Mouse (Mus musculus): Measurements from ENCODE around the gene Ddc. TPM values are rescaled to one million over a fixed set of nuclear protein-coding genes. Genes with fewer than 3 reads are reported as not detected.
A peak's percentile ranks its signal among the peaks of the same experiment; 100 is the strongest.

The Ddc gene
- polyA plus RNA-seq, 1 experiment = 0.19 TPM

GRCm38 (mm10) chr11:11881783-11882155, 16.2 kb downstream of the Ddc start:
- Histone ChIP-seq H3K4me3 (ENCODE audit: control insufficient read depth, low read depth, low read length) (no peak overlapping the region), H3K27ac (ENCODE audit: control insufficient read depth, insufficient read depth, low read depth, low read length) (no peak overlapping the region), H3K27me3 (ENCODE audit: control insufficient read depth, insufficient read depth, low read length) (no peaks in the 10 kb centered on the region), H3K36me3 (ENCODE audit: control insufficient read depth, insufficient read depth, low read length) (no peaks in the 10 kb centered on the region), H3K4me1 (ENCODE audit: control insufficient read depth, insufficient read depth, low read length) (no peaks in the 10 kb centered on the region)
- TF ChIP-seq CTCF (IDR thresholded peaks at IDR 0.05; ENCODE audit: control insufficient read depth, insufficient read depth, insufficient replicate concordance, low read depth, low read length) (no peak), POLR2A (IDR thresholded peaks at IDR 0.05; ENCODE audit: control insufficient read depth, low read depth, low read length) (no peak)

DNA sequence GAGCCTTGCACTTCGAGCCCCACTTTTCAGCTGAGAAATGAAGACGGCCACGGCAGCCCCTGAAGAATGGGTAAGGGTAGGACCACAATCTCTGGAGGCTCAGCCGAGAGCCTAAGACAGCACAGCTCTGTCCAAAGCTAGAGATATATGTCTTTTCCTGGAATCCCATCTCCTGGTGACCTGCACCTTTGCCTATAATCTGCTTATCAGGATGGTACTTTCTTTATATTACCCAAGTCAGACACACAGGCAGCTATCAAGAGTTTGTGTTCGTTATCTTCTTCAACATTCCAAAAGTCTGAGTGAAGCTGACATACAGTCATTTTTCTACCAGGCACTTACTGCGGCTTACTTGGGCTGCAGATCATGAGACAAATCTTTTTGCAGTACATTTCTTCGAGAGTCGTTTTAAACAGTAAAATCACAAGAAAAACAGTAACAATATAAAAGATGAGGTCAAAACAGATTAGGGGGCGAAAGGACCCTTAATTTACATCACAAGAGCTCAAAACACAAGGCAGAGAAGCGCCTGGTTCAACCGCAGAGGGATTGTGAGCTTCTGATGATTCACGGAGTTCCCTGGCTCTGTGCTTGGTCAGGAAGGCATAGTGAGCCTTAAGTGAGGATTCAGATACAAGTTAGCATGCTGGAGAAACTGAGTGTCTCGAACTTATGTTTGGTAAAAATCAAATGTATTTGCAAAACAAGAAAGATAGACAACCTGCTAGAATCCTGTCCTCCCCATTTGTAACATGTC, 16.7 kb downstream of the Ddc start:
- H3K27ac ChIP-seq (ENCODE audit: control insufficient read depth, insufficient read depth, low read depth, low read length) = no peak overlapping the region

DNA sequence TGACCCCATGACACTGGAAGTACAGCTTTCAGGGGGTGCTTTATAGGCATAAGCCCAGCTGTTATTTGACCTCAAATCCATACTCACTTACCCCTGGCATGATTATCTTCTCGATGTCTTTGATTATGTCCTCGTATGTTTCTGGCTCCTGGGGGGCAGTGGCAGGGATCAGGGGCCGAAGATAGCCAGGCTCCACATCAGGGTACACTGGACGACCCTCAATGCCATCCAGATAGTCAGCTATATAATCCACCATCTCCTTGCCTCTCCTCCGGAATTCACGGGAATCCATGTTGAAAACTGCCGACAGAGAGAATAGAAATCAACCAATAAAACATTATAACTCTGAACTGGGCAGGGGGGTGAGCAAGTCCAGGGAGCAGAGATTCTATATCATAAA, 17.6 kb downstream of the Ddc start:
- H3K27ac ChIP-seq (ENCODE audit: control insufficient read depth, insufficient read depth, low read depth, low read length) = no peak overlapping the region
- H3K27me3 ChIP-seq (ENCODE audit: control insufficient read depth, insufficient read depth, low read length) = no peaks in the 10 kb centered on the region
- H3K4me3 ChIP-seq (ENCODE audit: control insufficient read depth, low read depth, low read length) = no peak overlapping the region
- no peaks in the 10 kb centered on the region for H3K4me1 ChIP-seq (ENCODE audit: control insufficient read depth, insufficient read depth, low read length)
- TF ChIP-seq POLR2A (IDR thresholded peaks at IDR 0.05; ENCODE audit: control insufficient read depth, low read depth, low read length) (no peak), CTCF (IDR thresholded peaks at IDR 0.05; ENCODE audit: control insufficient read depth, insufficient read depth, insufficient replicate concordance, low read depth, low read length) (no peak)
- no peaks in the 10 kb centered on the region for H3K36me3 ChIP-seq (ENCODE audit: control insufficient read depth, insufficient read depth, low read length)

More for the DNA sequence above, 16.7 kb downstream of the Ddc start:
- H3K36me3 ChIP-seq (ENCODE audit: control insufficient read depth, insufficient read depth, low read length) = no peaks in the 10 kb centered on the region
- TF ChIP-seq POLR2A (IDR thresholded peaks at IDR 0.05; ENCODE audit: control insufficient read depth, low read depth, low read length) (no peak), CTCF (IDR thresholded peaks at IDR 0.05; ENCODE audit: control insufficient read depth, insufficient read depth, insufficient replicate concordance, low read depth, low read length) (no peak)
- H3K4me1 ChIP-seq (ENCODE audit: control insufficient read depth, insufficient read depth, low read length) = no peaks in the 10 kb centered on the region
- no peaks in the 10 kb centered on the region for H3K27me3 ChIP-seq (ENCODE audit: control insufficient read depth, insufficient read depth, low read length)
- H3K4me3 ChIP-seq (ENCODE audit: control insufficient read depth, low read depth, low read length) = no peak overlapping the region

- Histone ChIP-seq H3K4me1 (ENCODE audit: control insufficient read depth, insufficient read depth, low read length) (no peaks in the 10 kb centered on the region), H3K36me3 (ENCODE audit: control insufficient read depth, insufficient read depth, low read length) (no peaks in the 10 kb centered on the region), H3K27me3 (ENCODE audit: control insufficient read depth, insufficient read depth, low read length) (no peaks in the 10 kb centered on the region), H3K27ac (ENCODE audit: control insufficient read depth, insufficient read depth, low read depth, low read length) (no peak overlapping the region), H3K4me3 (ENCODE audit: control insufficient read depth, low read depth, low read length) (no peak overlapping the region)
- TF ChIP-seq CTCF (IDR thresholded peaks at IDR 0.05; ENCODE audit: control insufficient read depth, insufficient read depth, insufficient replicate concordance, low read depth, low read length) (no peak), POLR2A (IDR thresholded peaks at IDR 0.05; ENCODE audit: control insufficient read depth, low read depth, low read length) (no peak)
Observed at GRCm38 (mm10) chr11:11879699-11880002, 18.3 kb downstream of the Ddc start.

- Histone ChIP-seq H3K27me3 (ENCODE audit: control insufficient read depth, insufficient read depth, low read length) (no peaks in the 10 kb centered on the region), H3K27ac (ENCODE audit: control insufficient read depth, insufficient read depth, low read depth, low read length) (0 out of 2 replicates have a peak overlapping the region, but pooled peaks have one; percentile 46), H3K36me3 (ENCODE audit: control insufficient read depth, insufficient read depth, low read length) (no peaks in the 10 kb centered on the region), H3K4me1 (ENCODE audit: control insufficient read depth, insufficient read depth, low read length) (no peaks in the 10 kb centered on the region), H3K4me3 (ENCODE audit: control insufficient read depth, low read depth, low read length) (no peak overlapping the region)
- TF ChIP-seq POLR2A (IDR thresholded peaks at IDR 0.05; ENCODE audit: control insufficient read depth, low read depth, low read length) (no peak), CTCF (IDR thresholded peaks at IDR 0.05; ENCODE audit: control insufficient read depth, insufficient read depth, insufficient replicate concordance, low read depth, low read length) (no peak)
Observed at GRCm38 (mm10) chr11:11878981-11879698, 18.8 kb downstream of the Ddc start.

DNA sequence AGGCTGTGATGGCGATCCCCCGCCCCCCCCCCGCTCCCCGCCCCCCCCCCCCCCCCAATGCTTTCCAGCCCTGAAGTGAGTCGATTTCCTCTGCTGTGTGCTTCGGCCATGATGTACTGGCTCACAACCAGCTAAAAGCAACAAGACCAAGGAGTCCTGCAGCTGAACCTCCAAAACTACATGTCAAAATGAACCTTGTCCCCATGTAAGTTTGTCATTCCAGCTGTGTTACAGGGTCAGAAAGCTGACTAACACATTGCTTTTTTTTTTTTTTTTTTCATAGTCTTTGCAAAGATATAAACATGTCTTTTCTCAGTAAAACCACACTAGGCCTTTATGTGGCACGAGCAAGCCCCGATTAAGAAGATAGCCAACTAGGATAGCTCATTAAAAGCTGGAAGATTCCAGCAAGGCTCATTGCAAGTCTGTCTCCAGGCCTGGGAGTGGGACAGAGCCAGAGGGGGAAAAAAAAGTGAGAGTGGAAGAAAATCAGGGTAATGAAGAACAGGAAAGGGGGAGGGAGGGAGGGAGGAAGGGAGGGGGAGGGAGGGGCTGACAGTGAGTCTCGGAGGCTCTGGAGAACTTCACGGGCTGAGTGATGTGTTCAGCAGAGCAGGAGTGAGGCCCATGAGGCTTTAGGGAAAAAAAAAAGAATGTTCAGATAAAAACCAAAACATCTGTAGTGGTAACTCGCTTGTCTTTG, 19.5 kb downstream of the Ddc start:
- H3K27ac ChIP-seq (ENCODE audit: control insufficient read depth, insufficient read depth, low read depth, low read length) = no peak overlapping the region
- no peaks in the 10 kb centered on the region for H3K27me3 ChIP-seq (ENCODE audit: control insufficient read depth, insufficient read depth, low read length)
- TF ChIP-seq POLR2A (IDR thresholded peaks at IDR 0.05; ENCODE audit: control insufficient read depth, low read depth, low read length) (no peak), CTCF (IDR thresholded peaks at IDR 0.05; ENCODE audit: control insufficient read depth, insufficient read depth, insufficient replicate concordance, low read depth, low read length) (no peak)
- H3K4me1 ChIP-seq (ENCODE audit: control insufficient read depth, insufficient read depth, low read length) = no peaks in the 10 kb centered on the region
- no peaks in the 10 kb centered on the region for H3K36me3 ChIP-seq (ENCODE audit: control insufficient read depth, insufficient read depth, low read length)
- no peak overlapping the region for H3K4me3 ChIP-seq (ENCODE audit: control insufficient read depth, low read depth, low read length)

- H3K4me1 ChIP-seq (ENCODE audit: control insufficient read depth, insufficient read depth, low read length) = no peaks in the 10 kb centered on the region
Observed at GRCm38 (mm10) chr11:11877891-11878277, 20.1 kb downstream of the Ddc start.

More at GRCm38 (mm10) chr11:11877891-11878277, 20.1 kb downstream of the Ddc start:
- no peaks in the 10 kb centered on the region for H3K27me3 ChIP-seq (ENCODE audit: control insufficient read depth, insufficient read depth, low read length)
- TF ChIP-seq CTCF (IDR thresholded peaks at IDR 0.05; ENCODE audit: control insufficient read depth, insufficient read depth, insufficient replicate concordance, low read depth, low read length) = no peak
- H3K36me3 ChIP-seq (ENCODE audit: control insufficient read depth, insufficient read depth, low read length) = no peaks in the 10 kb centered on the region
- H3K4me3 ChIP-seq (ENCODE audit: control insufficient read depth, low read depth, low read length) = no peak overlapping the region
- no peak overlapping the region for H3K27ac ChIP-seq (ENCODE audit: control insufficient read depth, insufficient read depth, low read depth, low read length)
